Mouse (Mus musculus): ENCODE measurements around the gene Lcp2. TPM values are rescaled to one million over a fixed set of nuclear protein-coding genes. Genes with fewer than 3 reads are reported as not detected.
A peak's percentile ranks its signal among the peaks of the same experiment; 100 is the strongest.
"Not testable (repeated sequence)": the region's sequence is repeated elsewhere in the genome, so short reads cannot be mapped to it uniquely, and the experiment has no call there.

The Lcp2 gene
- polyA plus RNA-seq, 1 experiment from 2014 or later, result 1.2 TPM

DNA sequence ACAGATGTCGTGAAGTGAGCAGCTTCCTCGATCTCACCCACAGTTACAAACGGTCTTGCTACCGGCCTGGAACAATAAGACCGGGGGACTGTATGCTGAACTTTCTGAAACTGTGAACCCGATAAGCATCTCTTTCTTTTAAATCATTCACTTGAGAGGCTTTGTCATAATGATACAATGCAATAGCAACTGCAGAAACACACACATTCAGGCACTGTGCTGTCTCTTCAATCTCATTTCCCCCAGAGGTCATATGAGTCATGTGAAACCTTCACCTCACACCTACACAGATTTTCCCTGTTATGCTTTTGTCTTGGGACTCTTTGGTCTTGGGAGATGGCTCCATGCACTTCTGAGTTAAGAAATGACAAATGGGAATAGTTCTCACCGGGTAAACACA, 65.2 kb downstream of the Lcp2 start:
- Histone ChIP-seq H3K9ac (replicated peaks) (no peak overlapping the region), H3K36me3 (no peaks in the 10 kb centered on the region), H3K4me1 (replicated peaks) (peaks cover 20% of the 10 kb centered on the region), H3K27ac (no peak overlapping the region), H3K4me2 (replicated peaks) (no peak overlapping the region), H3K27me3 (no peaks in the 10 kb centered on the region), H3K9me3 (no peaks in the 10 kb centered on the region), H3K4me3 (replicated peaks) (no peak overlapping the region)
- no peak for ATAC-seq
- 60% methylated on average over 7 of the region's 7 CpGs for WGBS

- Histone ChIP-seq H3K9me3 (no peaks in the 10 kb centered on the region), H3K36me3 (no peaks in the 10 kb centered on the region), H3K9ac (replicated peaks) (no peak overlapping the region), H3K4me1 (replicated peaks) (peaks cover 20% of the 10 kb centered on the region), H3K27ac (peak overlapping the region; percentile 67), H3K4me3 (replicated peaks) (no peak overlapping the region), H3K4me2 (replicated peaks) (no peak overlapping the region), H3K27me3 (no peaks in the 10 kb centered on the region)
- peak; percentile 94 for ATAC-seq
- 21% methylated on average over 4 of the region's 4 CpGs for WGBS
Observed at GRCm38 (mm10) chr11:34112781-34113380, 66.2 kb downstream of the Lcp2 start.

- Histone ChIP-seq H3K36me3 (no peaks in the 10 kb centered on the region), H3K4me3 (replicated peaks) (no peak overlapping the region), H3K27me3 (no peaks in the 10 kb centered on the region), H3K9me3 (no peaks in the 10 kb centered on the region), H3K4me2 (replicated peaks) (no peak overlapping the region), H3K9ac (replicated peaks) (no peak overlapping the region), H3K27ac (peak overlapping the region; percentile 67; the same call in 1 of the 2 replicates), H3K4me1 (replicated peaks) (peaks cover 20% of the 10 kb centered on the region)
- ATAC-seq, result peak; percentile 24; the same call in 1 of the 2 replicates
- 65% methylated on average over 2 of the region's 2 CpGs for WGBS
Observed at GRCm38 (mm10) chr11:34113760-34114159, 67.0 kb downstream of the Lcp2 start.

DNA sequence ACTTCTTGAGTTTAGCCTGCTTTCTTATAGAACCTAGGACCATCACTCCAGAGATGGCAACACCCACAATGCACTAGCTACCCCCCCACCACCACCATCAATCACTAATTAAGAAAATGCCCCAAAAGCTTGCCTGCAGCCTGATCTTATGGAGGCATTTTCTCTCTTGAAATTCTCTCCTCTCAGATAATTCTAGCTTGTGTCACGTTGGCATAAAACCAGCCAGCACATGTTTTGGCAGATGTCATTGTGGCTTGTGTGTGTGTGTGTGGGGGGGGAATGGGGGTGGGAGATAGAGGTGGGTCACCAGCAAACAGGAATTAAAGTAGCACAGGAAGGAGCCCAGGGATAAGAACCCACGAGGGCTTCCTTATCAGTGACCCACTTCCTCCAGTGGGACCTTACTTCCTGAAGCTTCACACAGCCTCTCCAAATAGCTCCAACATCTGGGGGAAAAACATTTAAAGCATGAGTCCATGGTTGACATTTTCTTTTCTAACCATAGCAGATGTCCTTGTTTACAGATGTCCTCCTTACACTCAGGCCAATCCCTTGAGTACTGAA, 69.9 kb downstream of the Lcp2 start:
- WGBS, result 71% methylated on average over 2 of the region's 2 CpGs
- H3K4me1 ChIP-seq (replicated peaks), result peaks cover 20% of the 10 kb centered on the region

GRCm38 (mm10) chr11:34117581-34117980, 70.9 kb downstream of the Lcp2 start:
- WGBS, result 91% methylated on average over 3 of the region's 3 CpGs
- H3K9me3 ChIP-seq, result no peaks in the 10 kb centered on the region
- H3K4me2 ChIP-seq (replicated peaks), result no peak overlapping the region
- H3K27ac ChIP-seq, result no peak overlapping the region
- H3K36me3 ChIP-seq, result no peaks in the 10 kb centered on the region
- no peak for ATAC-seq
- 0 out of 2 replicates have a peak, but pooled peaks cover 4% of the 10 kb centered on the region for H3K27me3 ChIP-seq
- H3K4me3 ChIP-seq (replicated peaks), result no peak overlapping the region
- peaks cover 12% of the 10 kb centered on the region for H3K4me1 ChIP-seq (replicated peaks)
- H3K9ac ChIP-seq (replicated peaks), result no peak overlapping the region

More for the DNA sequence above, 69.9 kb downstream of the Lcp2 start:
- Histone ChIP-seq H3K27me3 (no peaks in the 10 kb centered on the region), H3K36me3 (no peaks in the 10 kb centered on the region), H3K9me3 (no peaks in the 10 kb centered on the region), H3K4me2 (replicated peaks) (no peak overlapping the region), H3K27ac (no peak overlapping the region), H3K4me3 (replicated peaks) (no peak overlapping the region), H3K9ac (replicated peaks) (no peak overlapping the region)
- no peak for ATAC-seq

DNA sequence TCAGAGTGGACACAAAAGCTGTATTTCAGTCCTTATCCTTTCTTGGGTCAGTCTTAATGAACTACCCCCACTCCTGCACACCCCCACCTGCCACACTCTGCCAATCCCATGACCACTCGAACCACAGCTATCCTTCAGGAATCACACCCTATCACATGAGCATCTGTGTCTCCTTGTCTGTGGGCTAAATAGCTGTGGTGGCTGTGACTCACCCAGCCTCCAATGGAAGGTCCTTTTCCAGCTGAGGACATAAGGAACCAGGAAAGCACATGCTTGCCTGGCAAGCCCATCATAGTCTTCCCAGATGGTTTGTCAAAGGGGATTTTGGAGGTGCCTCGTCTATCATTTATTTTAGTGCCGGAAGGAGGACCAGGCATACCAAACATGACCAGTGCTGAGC, 71.6 kb downstream of the Lcp2 start:
- Histone ChIP-seq H3K9ac (replicated peaks) (no peak overlapping the region), H3K4me3 (replicated peaks) (no peak overlapping the region), H3K9me3 (no peaks in the 10 kb centered on the region), H3K27me3 (0 out of 2 replicates have a peak, but pooled peaks cover 4% of the 10 kb centered on the region), H3K4me1 (replicated peaks) (peaks cover 5% of the 10 kb centered on the region), H3K27ac (no peak overlapping the region), H3K4me2 (replicated peaks) (no peak overlapping the region), H3K36me3 (no peaks in the 10 kb centered on the region)
- ATAC-seq, result no peak
- WGBS, result 90% methylated on average over 3 of the region's 3 CpGs

DNA sequence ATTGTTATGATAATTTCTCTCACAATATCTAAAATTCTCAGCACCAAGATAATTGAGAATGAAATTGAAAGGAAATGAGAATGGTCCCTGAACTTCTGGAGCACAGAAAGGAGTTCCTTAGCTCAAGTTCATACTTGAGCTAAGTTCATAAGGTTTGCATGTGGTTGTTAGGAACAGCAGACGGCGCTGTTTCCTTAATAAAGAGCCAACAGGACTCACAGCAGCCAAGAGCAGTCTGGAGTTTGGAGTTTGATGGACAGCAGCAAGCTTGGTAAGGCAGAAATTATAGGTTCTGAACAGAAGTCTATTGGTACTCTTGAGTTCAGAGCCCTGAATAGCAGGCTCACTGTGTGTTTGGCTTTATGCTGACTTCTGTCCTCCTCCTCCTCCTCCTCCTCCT, 76.4 kb downstream of the Lcp2 start:
- H3K27me3 ChIP-seq, result 0 out of 2 replicates have a peak, but pooled peaks cover 4% of the 10 kb centered on the region
- no peaks in the 10 kb centered on the region for H3K4me1 ChIP-seq (replicated peaks)
- no peak overlapping the region for H3K4me3 ChIP-seq (replicated peaks)
- H3K4me2 ChIP-seq (replicated peaks), result no peak overlapping the region
- no peak overlapping the region for H3K27ac ChIP-seq
- H3K9ac ChIP-seq (replicated peaks), result no peak overlapping the region
- H3K9me3 ChIP-seq, result no peaks in the 10 kb centered on the region
- 27% methylated on average over 2 of the region's 2 CpGs for WGBS
- no peak for ATAC-seq
- H3K36me3 ChIP-seq, result no peaks in the 10 kb centered on the region

- no peak overlapping the region for H3K4me2 ChIP-seq (replicated peaks)
- no peak overlapping the region for H3K4me3 ChIP-seq (replicated peaks)
- WGBS, result 74% methylated on average over 7 of the region's 7 CpGs
- H3K27ac ChIP-seq, result no peak overlapping the region
- no peak for ATAC-seq
- H3K9me3 ChIP-seq, result no peaks in the 10 kb centered on the region
- H3K27me3 ChIP-seq, result 0 out of 2 replicates have a peak, but pooled peaks cover 4% of the 10 kb centered on the region
- no peaks in the 10 kb centered on the region for H3K36me3 ChIP-seq
- no peak overlapping the region for H3K9ac ChIP-seq (replicated peaks)
- no peaks in the 10 kb centered on the region for H3K4me1 ChIP-seq (replicated peaks)
Observed at GRCm38 (mm10) chr11:34124852-34125251, 78.1 kb downstream of the Lcp2 start.

GRCm38 (mm10) chr11:34125727-34126126, 79.0 kb downstream of the Lcp2 start:
- WGBS, result 92% methylated on average over 3 of the region's 3 CpGs
- not testable (repeated sequence) for H3K27me3 ChIP-seq; H3K9ac ChIP-seq (replicated peaks); ATAC-seq; H3K4me3 ChIP-seq (replicated peaks); H3K4me2 ChIP-seq (replicated peaks); H3K27ac ChIP-seq; H3K9me3 ChIP-seq; H3K36me3 ChIP-seq; H3K4me1 ChIP-seq (replicated peaks)

GRCm38 (mm10) chr11:34128412-34128811, 81.7 kb downstream of the Lcp2 start:
- H3K27ac ChIP-seq, result no peak overlapping the region
- WGBS, result 84% methylated on average over 2 of the region's 2 CpGs

DNA sequence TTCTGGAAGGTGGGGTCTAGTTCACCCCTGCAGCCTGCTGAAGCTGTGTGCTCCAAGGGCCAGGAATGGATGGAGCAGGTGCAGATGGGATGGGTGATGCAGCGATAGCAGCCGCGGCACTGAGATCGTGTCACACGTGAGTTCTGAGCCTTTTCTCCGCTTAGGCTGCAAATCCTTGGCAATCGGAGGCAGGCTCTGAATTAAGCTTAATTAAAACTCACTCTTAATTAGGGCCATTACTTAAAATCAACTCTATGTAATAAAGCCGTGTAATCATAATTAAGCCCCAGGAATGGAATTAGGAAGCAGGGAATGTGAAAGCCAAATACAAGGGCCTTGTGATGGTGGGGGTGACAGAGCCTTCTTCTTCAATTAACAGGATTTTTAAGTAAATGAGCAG, 92.6 kb downstream of the Lcp2 start:
- Histone ChIP-seq H3K9me3 (no peaks in the 10 kb centered on the region), H3K27me3 (no peaks in the 10 kb centered on the region), H3K9ac (replicated peaks) (no peak overlapping the region), H3K27ac (no peak overlapping the region), H3K4me2 (replicated peaks) (no peak overlapping the region), H3K36me3 (no peaks in the 10 kb centered on the region), H3K4me1 (replicated peaks) (no peaks in the 10 kb centered on the region), H3K4me3 (replicated peaks) (no peak overlapping the region)
- WGBS, result 87% methylated on average over 8 of the region's 8 CpGs
- no peak for ATAC-seq

More at GRCm38 (mm10) chr11:34128412-34128811, 81.7 kb downstream of the Lcp2 start:
- H3K4me1 ChIP-seq (replicated peaks), result no peaks in the 10 kb centered on the region
- no peaks in the 10 kb centered on the region for H3K9me3 ChIP-seq
- H3K9ac ChIP-seq (replicated peaks), result no peak overlapping the region
- no peak overlapping the region for H3K4me2 ChIP-seq (replicated peaks)
- H3K27me3 ChIP-seq, result no peaks in the 10 kb centered on the region
- H3K36me3 ChIP-seq, result no peaks in the 10 kb centered on the region
- H3K4me3 ChIP-seq (replicated peaks), result no peak overlapping the region
- ATAC-seq, result no peak

All from midbrain, embryonic 13.5 days (tissue).